Mouse (Mus musculus): Measurements from ENCODE around the gene Gpr39.

Gene Gpr39

DNA sequence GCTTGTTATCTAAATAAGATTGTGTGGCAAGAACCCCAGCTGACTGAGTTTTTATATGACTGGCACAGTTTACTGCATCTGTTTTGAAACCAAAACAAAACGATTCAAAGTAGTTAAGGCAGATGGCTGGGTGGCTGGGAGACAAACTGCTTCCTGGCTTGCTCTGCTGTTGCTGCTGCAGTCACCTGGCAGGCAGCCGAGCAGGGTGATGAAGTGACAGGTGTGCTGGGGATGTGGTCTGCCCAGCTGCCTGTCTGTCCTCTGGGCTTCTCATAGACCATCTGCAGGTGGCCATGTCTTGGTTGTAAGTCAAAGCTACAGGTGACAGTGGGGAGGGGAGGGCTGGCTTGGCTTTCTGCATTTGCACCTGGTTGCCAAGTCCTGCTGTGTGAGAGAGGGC lies 131.6 kb downstream of the Gpr39 start:
- no peak for DNase-seq (ENCODE audit: low spot score in 2 of 2)

DNA sequence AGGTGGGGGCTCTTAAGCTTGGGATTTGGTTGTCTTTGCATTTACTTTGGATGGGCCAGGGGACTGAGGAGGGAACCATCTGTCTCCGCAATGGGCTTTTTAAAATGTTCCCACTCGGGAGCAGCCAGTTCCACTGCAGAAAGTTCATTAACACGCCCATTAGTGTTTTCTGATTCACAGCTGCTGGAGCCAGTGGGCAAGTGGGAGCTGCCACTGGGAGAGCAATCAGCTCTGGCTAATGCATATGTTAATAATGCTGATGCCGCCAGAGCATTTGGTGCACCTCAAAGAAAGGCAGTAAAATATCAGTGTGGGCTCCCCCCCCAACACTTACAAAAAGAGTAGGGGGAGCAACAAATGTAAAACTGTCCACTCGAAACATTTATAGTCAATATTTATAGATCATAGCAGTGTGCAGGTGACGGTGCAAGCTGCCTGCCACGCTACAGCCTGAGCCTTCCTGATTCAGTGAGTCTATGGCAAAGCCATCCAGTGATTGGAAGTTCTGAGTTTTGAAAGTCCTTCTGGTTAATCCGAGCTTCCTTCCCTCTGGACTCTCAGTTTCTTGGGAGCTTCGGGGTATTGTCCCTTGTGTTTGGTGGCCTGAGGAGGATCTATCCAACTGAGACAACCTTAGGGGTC lies 136.5 kb downstream of the Gpr39 start:
- no peak for DNase-seq (ENCODE audit: low spot score in 2 of 2)

DNA sequence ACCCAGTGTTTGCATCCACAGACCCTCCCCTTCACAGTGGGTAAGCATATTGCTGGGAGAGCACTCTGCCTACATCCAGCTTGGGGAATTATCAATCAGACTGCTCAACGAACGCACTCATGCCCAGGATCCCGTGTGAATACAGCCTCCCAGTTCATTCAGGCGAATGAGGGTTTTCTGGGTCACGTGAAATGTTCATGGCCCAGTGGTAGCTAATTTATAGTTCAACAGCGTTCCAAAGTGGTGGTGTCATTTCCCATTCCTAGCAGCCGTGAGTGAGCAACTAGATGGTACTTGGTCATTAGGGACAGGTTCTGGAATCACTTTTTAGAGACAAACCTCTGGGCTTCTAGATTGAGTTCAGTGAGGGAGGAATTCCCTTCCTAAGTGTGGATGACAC lies 144.3 kb downstream of the Gpr39 start:
- no peak for DNase-seq (ENCODE audit: low spot score in 2 of 2)

DNA sequence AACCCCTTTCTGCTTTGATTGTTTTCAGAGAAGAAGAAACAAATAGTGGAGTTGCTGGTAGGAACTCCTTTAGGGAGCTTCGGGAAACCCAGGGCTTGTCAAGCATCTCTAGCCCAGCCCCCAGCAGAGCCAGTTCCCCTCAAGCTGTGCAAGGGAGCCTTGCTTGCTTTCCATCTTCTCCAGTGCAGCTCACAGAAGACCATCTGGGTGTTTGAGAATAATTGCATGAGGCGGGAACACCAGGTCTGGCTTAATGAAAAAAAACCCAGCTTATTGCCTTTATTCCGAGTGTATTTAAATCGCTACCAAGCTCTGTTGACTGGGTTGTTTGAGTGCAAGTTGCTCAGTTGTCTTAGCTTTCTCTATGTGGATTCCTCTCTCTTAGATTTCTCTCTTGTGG lies 146.8 kb downstream of the Gpr39 start:
- DNase-seq (ENCODE audit: low spot score in 2 of 2) = no peak

DNA sequence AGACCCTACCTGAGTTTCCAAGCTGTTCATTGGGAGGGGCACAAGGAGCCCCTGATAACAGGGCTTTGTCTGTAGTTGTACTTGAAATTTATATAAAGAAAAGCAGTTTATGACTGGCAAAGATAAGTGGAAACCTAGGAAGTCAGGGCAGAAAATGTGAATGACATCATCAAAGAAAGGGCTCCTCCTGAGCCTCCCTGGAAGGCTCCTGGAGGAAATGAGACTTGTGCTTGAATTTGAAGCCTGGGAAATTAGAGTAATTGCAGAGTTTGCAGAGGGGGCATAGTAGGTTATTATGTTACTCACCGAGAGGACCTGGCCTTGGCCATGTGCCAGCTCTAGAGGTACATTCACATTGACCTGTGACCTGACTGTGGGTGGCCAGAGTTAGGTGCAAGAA lies 160.7 kb downstream of the Gpr39 start:
- no peak for DNase-seq (ENCODE audit: low spot score in 2 of 2)

DNA sequence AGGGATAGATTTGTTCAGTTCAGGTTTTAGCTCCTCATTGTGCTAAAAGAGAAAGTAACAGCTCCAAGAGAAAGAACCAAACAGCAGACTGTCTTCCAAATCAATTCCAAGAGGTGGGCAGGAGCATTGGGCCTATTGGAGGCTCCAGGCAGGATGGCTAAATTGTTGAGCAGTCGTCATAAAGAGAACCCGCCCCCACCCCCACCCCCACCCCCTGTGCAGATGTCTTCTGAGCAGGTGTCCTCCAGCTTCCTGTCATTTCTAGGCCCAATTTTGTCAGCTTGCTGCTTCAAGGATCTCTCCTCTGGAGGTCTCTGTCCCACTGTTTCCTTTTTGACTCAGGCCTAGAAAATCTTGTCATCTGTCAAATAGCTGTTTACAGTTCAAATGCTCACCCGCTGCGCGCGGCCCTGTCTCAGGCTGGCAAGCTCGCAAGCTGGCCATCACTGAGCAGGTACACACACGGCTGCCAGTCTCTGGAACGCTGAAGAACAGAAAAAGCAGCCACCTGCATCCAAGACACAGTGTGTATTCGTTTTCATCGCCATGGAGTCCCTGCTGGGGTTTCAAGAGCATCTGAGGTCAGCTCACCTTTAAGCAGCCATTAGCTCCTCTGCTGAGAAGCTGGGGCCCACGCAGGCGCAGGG lies 163.1 kb downstream of the Gpr39 start:
- no peak for DNase-seq (ENCODE audit: low spot score in 2 of 2)

DNA sequence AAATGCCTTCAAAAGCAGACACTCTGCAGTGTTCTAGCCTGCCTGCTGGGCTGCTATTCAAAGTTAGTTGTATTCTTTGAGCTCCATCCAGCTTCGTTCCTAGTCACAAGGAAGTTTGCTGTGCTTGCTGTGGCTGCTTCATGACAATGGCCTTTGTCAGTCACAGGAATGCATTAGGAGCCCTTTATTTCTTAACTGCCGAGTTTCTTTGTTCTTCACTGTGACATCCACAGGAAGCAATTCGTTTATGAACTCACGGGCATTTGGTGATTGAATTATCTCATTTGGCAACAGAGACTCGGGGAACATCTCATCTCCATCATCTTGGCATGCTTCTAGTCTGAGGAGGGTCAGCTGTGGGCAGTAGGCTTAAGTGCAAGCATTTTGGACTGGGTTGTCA lies 177.9 kb downstream of the Gpr39 start:
- no peak for DNase-seq (ENCODE audit: low spot score in 2 of 2)

DNA sequence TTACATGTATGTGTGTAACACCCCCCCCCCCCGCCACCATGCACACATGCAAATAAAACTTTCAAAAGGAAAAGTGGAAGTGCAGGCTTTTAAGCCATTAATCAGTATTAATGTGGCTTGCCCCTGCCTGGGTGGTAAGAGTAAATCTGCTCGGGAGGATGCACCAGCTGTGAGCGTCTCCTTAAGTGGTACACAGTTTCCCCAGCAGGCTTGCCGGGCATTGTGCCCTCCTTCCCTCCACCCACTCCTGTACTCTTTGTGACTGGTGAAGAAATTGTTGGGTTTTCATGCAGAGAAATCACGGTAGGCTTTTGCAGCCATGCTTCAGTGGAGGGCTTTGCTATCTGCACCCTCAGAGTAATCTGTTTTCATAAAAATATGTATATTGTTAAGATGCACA lies 181.8 kb downstream of the Gpr39 start:
- no peak for DNase-seq (ENCODE audit: low spot score in 2 of 2)

DNA sequence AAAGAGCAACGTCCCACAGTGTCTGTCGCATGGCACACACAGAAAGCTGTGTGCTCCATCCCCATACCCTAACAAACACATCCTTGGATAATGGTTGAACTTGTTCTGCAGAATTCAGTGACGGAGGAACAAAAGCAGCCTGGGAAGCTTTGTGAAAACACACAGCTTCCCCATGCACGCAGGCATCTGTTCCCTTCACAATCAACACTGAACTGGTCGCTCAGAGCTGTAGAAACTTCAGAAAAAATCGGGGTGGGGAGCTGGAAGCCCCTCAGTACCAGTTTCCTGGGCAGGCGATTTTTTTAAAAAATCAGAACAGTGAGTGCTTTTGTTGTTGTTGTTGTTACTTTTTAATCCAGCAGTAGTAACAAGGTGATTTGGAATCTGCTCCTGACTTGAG lies 193.3 kb downstream of the Gpr39 start:
- no peak for DNase-seq (ENCODE audit: low spot score in 2 of 2)

DNA sequence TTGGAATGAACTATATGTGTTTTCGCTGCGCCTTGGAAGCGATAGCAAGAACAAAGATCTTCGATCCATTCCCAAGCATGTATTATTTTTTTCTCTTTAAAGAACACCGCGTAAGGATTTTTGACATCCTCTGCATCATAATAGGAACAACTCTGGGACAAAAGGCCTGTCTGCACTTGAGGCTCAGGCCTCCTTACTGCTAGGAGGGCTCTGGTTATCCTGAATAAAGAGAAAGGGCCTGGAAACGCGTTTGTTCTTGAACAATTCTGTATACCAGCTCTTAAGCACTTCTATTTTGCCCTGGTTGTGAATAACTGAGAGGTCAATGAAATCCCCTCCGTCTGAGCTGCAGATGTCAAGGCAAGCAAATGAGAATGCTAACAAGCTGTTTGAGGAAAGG lies 216.4 kb downstream of the Gpr39 start:
- no peak for DNase-seq (ENCODE audit: low spot score in 2 of 2)

DNA sequence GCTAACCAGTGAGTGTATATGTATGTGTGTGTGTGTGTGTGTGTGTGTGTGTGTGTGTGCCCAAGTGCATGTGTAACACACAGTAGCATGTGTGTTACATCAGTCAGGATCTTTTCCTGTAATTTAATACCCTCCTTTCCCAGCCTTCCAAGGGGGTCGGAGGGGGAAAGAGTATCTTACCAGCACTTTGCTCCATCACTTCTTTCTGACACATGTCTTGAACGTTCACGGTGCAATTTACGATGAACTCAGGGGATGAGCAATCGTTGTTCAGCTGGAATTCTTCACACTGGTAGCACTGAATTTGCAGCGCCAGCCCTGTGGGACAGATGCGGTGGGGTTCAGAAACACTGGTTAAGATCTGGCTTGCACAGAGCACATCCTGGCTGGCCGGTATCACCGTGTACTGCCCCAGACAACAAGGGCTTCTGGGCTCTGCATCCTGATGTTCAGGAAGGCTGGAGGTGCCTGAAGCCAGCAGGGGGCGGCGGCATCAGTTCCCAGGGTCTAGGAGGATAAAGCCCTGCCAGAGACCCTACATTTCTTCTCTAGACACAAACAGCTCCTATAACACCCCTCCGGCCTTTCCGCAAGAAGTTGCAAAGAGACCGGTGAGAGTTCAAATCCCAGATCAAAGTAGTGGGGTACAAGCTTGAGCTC lies 233.5 kb downstream of the Gpr39 start:
- DNase-seq (ENCODE audit: low spot score in 2 of 2) = no peak

DNA sequence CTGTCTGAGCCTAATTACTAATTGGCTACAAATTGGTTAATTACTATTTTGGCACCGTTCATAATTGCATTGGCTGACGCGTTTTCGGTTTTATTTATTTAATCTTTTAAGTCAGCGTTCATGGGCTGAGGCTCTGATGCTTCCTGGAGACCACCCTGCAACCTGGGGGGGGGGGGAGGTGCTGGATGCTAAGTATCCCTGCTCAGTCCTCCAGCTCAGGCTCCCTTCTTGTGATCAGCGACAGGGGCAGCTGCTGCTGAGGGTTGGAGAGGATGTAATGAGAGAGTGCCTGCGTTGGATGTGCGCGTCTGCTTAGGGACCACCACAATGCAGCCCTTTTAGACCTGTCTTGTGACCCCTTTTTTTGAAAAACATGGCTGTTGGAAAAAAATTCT lies 234.1 kb downstream of the Gpr39 start:
- DNase-seq (ENCODE audit: low spot score in 2 of 2) = no peak

DNA sequence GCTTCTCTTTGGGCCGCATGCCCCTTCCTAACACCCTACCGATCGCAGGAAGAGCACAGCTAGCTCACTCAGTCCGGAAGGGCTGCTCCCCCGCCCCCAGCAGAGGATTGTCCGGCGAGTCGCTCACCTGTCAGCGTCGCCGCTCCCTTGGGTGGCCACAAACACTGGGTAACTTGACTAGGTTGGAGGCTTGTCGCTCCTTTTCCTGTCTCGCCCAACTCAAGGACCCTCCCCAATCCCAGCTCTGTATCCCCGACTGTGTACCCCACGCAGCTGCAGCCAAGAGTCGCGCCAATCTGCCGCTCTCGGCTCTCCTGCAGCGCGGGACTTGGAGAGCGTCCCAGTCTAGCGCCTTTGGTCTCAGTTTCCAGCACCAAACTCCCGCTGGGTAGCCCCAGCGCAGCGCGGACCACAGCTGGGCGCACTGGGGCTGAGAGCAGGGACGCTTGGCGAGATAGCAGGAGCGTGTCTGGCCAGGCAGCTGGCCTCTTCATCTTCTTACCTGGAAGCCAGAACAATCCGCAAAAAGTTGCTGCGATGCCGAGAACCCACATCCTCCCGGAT lies 234.6 kb downstream of the Gpr39 start:
- no peak for DNase-seq (ENCODE audit: low spot score in 2 of 2)

DNA sequence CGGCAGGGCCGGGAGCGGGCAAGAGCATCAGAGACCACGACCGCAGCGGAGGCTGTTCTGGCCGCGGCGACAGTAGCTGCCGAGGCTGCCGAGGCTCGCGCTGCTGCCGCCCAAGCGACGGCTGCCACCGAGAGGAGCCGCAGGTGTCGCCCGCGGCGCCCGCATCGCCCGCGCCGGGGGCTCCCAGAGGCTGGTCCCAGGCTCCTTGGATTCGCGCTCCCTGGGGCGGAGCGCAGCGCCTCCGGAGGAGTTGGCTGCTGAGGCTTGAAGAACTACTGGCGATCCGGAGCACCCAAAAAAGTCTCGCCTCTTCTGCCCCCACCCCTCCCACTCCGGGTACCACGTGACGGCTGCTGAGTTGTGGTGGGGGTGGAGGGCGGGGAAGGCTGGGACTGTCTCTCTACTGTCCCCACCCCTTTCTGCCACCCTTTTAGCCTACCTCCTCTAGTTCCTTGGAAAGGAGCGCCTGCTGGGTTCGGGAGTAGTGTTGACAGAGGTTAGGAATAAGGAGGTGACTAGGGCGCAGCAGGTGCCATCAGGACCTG lies 235.2 kb downstream of the Gpr39 start:
- no peak for DNase-seq (ENCODE audit: low spot score in 2 of 2)

DNA sequence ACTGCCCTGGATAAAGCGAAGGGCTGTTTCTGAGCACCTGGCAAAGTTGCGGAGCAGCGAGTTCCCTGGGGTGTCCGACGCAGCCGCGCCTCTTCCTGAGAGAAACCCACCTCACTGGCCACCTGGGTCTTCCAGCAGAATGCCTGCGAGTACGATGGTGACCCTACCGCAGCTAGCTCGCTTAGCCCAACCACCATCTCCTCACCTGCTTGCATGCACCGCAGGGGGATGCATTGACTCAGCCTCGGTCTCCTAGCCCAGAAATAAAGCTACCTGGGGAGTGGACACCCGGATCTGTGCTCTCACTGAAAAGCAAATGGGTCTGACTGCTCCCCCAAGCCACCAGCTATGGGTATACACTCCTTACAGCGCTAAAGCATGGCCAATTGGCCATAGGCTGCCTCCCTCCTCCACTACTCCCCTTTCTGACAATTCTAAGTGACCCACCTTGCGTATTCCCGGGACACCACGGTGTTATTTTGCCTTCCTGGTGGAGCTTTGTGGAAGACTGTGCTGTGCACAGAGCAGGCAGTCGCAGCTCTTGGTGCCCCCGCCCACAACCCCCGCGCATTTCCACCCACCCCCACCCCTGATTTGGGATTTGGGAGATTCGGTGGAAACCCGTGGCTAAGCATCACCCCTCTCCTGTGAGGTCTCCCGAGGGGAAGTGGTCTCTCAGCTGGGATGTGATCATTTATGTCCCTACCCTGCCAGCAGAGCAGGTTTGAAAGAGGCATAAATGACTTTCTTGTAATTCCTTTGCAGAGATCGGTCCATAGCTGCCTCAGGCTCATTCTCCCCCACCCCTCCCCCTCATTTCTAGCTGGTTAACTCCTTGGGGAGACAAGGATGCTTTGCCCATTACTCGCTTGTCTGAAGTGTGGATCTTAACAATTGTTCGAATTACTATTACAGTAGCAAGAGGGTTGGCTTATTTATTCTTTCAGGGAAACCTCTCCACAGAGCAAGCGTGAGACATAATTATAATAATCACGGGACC lies 236.1 kb downstream of the Gpr39 start, which contains the start of gene Lypd1:
Lypd1 (minus strand) TSS at position 501 of the 1,000 bp plus-strand sequence.
- no peak for DNase-seq (ENCODE audit: low spot score in 2 of 2)

DNA sequence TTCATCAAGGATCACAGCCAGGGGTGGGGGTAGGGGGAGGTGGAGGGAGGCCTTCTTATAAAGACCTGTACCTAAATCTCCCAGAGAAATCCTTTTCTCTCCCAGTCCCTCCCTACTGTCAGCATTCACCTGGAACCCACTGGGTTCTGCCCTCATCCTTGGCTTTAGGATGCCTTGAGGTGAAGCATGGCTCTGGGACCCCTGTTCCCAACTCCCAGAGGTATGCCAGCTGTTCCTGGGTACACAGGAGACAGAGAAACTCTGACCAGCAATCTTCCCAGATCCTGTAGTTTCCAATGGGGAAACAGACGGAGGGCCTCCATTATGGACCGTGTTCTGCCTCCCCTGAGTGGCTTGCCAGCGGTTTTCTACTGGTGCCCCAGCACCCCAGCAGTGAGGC lies 243.9 kb downstream of the Gpr39 start:
- DNase-seq (ENCODE audit: low spot score in 2 of 2) = no peak

DNA sequence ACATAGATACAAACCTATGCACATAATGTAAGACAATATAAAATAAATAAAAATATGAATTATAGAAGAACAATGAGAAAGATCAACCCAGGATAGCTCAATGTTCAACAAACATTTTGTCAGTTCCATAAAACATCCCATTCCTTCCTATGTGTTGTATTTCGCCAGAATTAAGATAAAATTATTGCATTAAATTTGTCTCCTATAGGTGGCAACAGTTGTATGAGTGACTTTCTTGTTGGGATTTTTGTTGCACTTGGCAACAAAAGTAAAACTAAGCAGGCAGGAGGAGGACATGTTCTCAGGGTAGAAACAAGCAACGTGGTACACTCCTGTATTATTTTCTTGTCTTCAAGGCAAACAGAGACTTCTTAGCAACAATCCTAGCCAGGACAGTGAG lies 246.3 kb downstream of the Gpr39 start:
- DNase-seq (ENCODE audit: low spot score in 2 of 2) = no peak

Measured in spleen, postnatal 4 days (tissue).